Mouse (Mus musculus) heart, embryonic 14.5 days (tissue): ENCODE results near the gene Vps11. TPM values are rescaled to one million over a fixed set of nuclear protein-coding genes. Genes with fewer than 3 reads are reported as not detected.
"Not testable (repeated sequence)": the region's sequence is repeated elsewhere in the genome, so short reads cannot be mapped to it uniquely, and the experiment has no call there.

Experiments used
- ATAC-seq: fragments of 200-750 bp; cut with Nextera tagmentation; 2 replicates; pipeline ENCODE4 v1.8.0; 2017; ENCODE audit warnings: low read depth, moderate TSS enrichment; ENCODE audit not compliant: insufficient number of reproducible peaks, insufficient read depth, low FRiP score
- H3K27ac ChIP-seq, 2 experiments: fragments of 200-500 bp in 1 of 2; fragments of 300-500 bp in 1 of 2; sonication (generic) in 1 of 2; replicated peaks in 1 of 2; 2 replicates each; pipeline ENCODE4 v1.5.1; 2012 to 2014; ENCODE audit warnings: low read depth in 2 of 2, low read length in 2 of 2, control low read depth in 1 of 2, mild to moderate bottlenecking in 1 of 2, mixed read lengths in 1 of 2; ENCODE audit not compliant: control insufficient read depth in 1 of 2, insufficient read depth in 1 of 2
- H3K27me3 ChIP-seq: fragments of 300-500 bp; sonication (generic); 2 replicates; pipeline ENCODE4 v1.6.1; 2014; ENCODE audit warnings: mild to moderate bottlenecking, low read length, control low read depth; ENCODE audit not compliant: control insufficient read depth, insufficient read depth
- H3K36me3 ChIP-seq: fragments of 300-500 bp; sonication (generic); 2 replicates; pipeline ENCODE4 v1.6.1; 2014; ENCODE audit warnings: mild to moderate bottlenecking, control low read depth, low read length, mixed read lengths; ENCODE audit not compliant: control insufficient read depth, insufficient read depth
- H3K4me1 ChIP-seq, 2 experiments: fragments of 200-500 bp in 1 of 2; fragments of 300-500 bp in 1 of 2; sonication (generic) in 1 of 2; 2 replicates each; pipeline ENCODE4 v1.6.1; 2012 to 2014; ENCODE audit warnings: low read length in 2 of 2, control low read depth in 1 of 2, mixed read lengths in 1 of 2; ENCODE audit not compliant: control insufficient read depth in 2 of 2, insufficient read depth in 2 of 2
- H3K4me2 ChIP-seq: fragments of 300-500 bp; sonication (generic); 2 replicates; pipeline ENCODE4 v1.6.1; 2014; ENCODE audit warnings: mild to moderate bottlenecking, low read length
- H3K4me3 ChIP-seq, 2 experiments: fragments of 200-500 bp in 1 of 2; fragments of 300-500 bp in 1 of 2; sonication (generic) in 1 of 2; 2 replicates each; pipeline ENCODE4 v1.5.1; 2012 to 2014; ENCODE audit warnings: low read length in 2 of 2, mild to moderate bottlenecking in 2 of 2, control low read depth in 1 of 2, low read depth in 1 of 2, moderate library complexity in 1 of 2; ENCODE audit not compliant: control insufficient read depth in 1 of 2, insufficient read depth in 1 of 2
- H3K9ac ChIP-seq: fragments of 300-500 bp; sonication (generic); 2 replicates; pipeline ENCODE4 v1.6.1; 2014; ENCODE audit warnings: mild to moderate bottlenecking, low read length
- H3K9me3 ChIP-seq: fragments of 300-500 bp; sonication (generic); 2 replicates; pipeline ENCODE4 v1.6.1; 2016; ENCODE audit warnings: low read length, control low read depth; ENCODE audit not compliant: control insufficient read depth
- WGBS: fragments of 180-500 bp; shearing (Covaris S2); extraction: QIAGEN DNeasy Blood & Tissue Kit; methylation state at CpG from one replicate; pipeline ENCODE4 v1.1.7; 2014; 5-methylcytosine and 5-hydroxymethylcytosine counted together
- polyA plus RNA-seq: library from polyadenylated mRNA; unstranded; fragments of >200 nt; fragmentation: Nextera tagmentation; extraction: Ambion mirVana; gene quantifications from 2 replicates; pipeline ENCODE4 v1.2.1, GENCODE M21; 2014

The Vps11 gene
- polyA plus RNA-seq, 1 experiment from 2014 or later, result 17.8 TPM

DNA sequence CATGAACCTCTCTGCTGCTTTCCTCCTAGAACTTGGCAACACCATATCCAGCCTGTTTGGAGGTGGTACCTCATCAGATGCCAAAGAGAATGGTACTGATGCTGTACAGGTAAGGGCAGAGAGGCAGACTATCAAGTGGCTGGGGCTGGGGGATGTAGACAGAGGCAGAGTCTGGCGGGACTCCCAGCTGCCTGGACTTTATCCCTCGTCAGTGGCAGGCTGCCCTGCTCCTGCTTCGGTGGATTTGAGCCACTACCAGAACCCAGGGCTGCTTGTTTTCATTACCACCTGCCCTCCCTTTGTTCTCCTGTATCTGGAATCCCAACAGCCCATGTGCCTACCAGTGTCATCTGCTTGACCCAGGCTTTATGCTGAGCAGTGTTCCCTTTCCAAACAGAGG lies 25.8 kb upstream of the Vps11 start:
- Histone ChIP-seq H3K4me1 (no peaks in the 10 kb centered on the region), H3K27ac (no peak overlapping the region), H3K4me2 (no peak overlapping the region), H3K9ac (no peak overlapping the region), H3K4me3 (no peak overlapping the region), H3K36me3 (peaks cover 95% of the 10 kb centered on the region), H3K9me3 (no peaks in the 10 kb centered on the region), H3K27me3 (no peaks in the 10 kb centered on the region)
- WGBS, result 58% methylated on average over 3 of the region's 3 CpGs
- no peak for ATAC-seq

GRCm38 (mm10) chr9:44384596-44384995 lies 23.1 kb upstream of the Vps11 start:
- Histone ChIP-seq H3K27me3 (no peaks in the 10 kb centered on the region), H3K4me3 (no peak overlapping the region), H3K9me3 (no peaks in the 10 kb centered on the region), H3K4me1 (peaks cover 8 to 11% of the 10 kb centered on the region in 2 experiments; a peak in 3 of 4 replicates), H3K27ac (no peak overlapping the region), H3K36me3 (peaks cover 90% of the 10 kb centered on the region), H3K9ac (no peak overlapping the region), H3K4me2 (no peak overlapping the region)
- no peak for ATAC-seq
- 90% methylated on average over 13 of the region's 13 CpGs for WGBS

- Histone ChIP-seq H3K9ac (peak overlapping the region; percentile 92), H3K4me2 (peak overlapping the region; percentile 75), H3K4me1 (peaks cover 10 to 20% of the 10 kb centered on the region in 2 experiments; a peak in 3 of 4 replicates), H3K27me3 (no peaks in the 10 kb centered on the region), H3K9me3 (no peaks in the 10 kb centered on the region), H3K4me3 (peak overlapping the region; percentile 74 to 76), H3K36me3 (peaks cover 42% of the 10 kb centered on the region), H3K27ac (peak overlapping the region; percentile 71 to 80)
- ATAC-seq, result no peak
- WGBS, result 6% methylated on average over 15 of the region's 15 CpGs
Measured at GRCm38 (mm10) chr9:44379862-44380261, 18.4 kb upstream of the Vps11 start.

DNA sequence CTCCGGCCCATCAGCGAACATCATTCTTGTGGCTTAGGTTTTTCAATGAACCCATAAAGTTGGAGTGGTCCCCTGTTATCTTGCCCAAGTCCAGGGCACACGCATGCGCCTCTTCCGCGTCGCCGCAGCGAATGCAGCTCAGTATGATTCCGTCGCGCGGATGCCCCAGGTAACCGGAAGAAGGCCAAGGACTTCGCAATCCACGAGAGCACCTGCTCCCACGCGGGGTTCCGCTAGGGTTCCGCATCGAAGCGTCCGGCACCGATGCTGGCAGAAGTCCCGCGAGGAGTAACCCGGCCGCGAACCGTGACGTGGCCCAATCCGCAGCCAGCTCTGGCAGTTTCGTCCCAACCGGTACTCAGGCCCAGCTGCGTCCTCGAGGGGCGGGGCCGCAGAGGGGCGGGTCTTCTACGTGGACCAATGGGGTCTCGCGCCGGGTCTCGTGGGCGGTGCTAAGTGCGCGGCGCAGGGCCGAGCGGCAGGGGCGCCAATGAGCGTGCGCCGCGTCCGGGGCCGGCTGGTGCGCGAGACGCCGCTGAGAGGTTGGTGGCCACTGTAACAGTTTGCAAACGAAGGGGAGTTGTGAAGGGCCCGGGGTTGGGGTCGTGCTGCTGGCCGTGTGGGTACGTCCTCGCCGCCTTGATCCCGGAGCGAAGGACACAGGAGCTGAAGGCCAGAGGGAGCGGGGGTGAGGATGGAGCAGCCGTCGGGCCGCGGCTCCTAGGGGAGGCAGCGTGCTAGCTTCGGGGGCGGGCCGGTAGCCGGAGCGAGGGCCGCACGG lies 17.8 kb upstream of the Vps11 start, which contains the start of gene Hyou1:
Hyou1 (plus strand) TSS at position 437 of the 781 bp plus-strand sequence.
- Histone ChIP-seq H3K9ac (peak within 1 kb of the TSS; percentile 92), H3K27ac (peak within 1 kb of the TSS; percentile 80 to 82), H3K36me3 (peaks cover 36% of the 10 kb centered on the region), H3K4me1 (peaks cover 10 to 20% of the 10 kb centered on the region in 2 experiments; a peak in 3 of 4 replicates), H3K9me3 (no peaks in the 10 kb centered on the region), H3K27me3 (no peaks in the 10 kb centered on the region), H3K4me2 (peak within 1 kb of the TSS; percentile 85), H3K4me3 (peak within 1 kb of the TSS; percentile 76 to 86)
- WGBS, result under 1% methylated on average over 83 of the region's 83 CpGs
- ATAC-seq, result peak; percentile 98

- Histone ChIP-seq H3K27me3 (no peaks in the 10 kb centered on the region), H3K27ac (peak overlapping the region in 1 of 2 experiments; percentile 72; a peak in 2 of 4 replicates), H3K4me2 (peak overlapping the region; percentile 85), H3K9ac (peak overlapping the region; percentile 83), H3K4me3 (peak overlapping the region; percentile 76 to 86; a peak in 3 of 4 replicates), H3K36me3 (peaks cover 26% of the 10 kb centered on the region), H3K9me3 (no peaks in the 10 kb centered on the region), H3K4me1 (peaks cover 10 to 20% of the 10 kb centered on the region in 2 experiments; a peak in 3 of 4 replicates)
- WGBS, result 81% methylated on average over 5 of the region's 5 CpGs
- no peak for ATAC-seq
Measured at GRCm38 (mm10) chr9:44378153-44378730, 16.8 kb upstream of the Vps11 start.

DNA sequence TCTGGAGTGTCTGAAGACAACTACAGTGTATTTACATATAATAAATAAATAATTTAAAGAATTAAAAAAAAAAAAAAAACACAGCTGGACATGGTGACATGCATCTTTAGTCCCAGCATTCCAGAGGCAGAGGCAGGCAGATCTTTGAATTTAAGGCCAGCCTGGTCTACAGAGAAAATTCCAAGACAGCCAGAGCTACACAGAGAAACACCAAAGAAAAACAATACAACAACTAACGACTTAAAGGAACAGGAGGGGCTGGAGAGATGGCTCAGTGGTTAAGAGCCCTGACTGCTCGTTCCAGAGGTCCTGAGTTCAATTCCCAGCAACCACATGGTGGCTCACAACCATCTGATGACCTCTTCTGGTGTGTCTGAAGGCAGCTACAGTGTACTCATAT lies 15.9 kb upstream of the Vps11 start:
- 80% methylated on average over 2 of the region's 2 CpGs for WGBS
- H3K27me3 ChIP-seq, H3K4me2 ChIP-seq, H3K27ac ChIP-seq, ATAC-seq, H3K4me3 ChIP-seq, H3K9me3 ChIP-seq, H3K9ac ChIP-seq: not testable (repeated sequence)
- peaks cover 17% of the 10 kb centered on the region for H3K36me3 ChIP-seq
- peaks cover 10 to 20% of the 10 kb centered on the region in 2 experiments; a peak in 3 of 4 replicates for H3K4me1 ChIP-seq

- Histone ChIP-seq H3K4me1 (peaks cover 10 to 20% of the 10 kb centered on the region in 2 experiments; a peak in 3 of 4 replicates), H3K4me3 (no peak overlapping the region), H3K4me2 (no peak overlapping the region), H3K9me3 (no peaks in the 10 kb centered on the region), H3K27me3 (no peaks in the 10 kb centered on the region), H3K36me3 (peaks cover 5% of the 10 kb centered on the region), H3K27ac (no peak overlapping the region), H3K9ac (no peak overlapping the region)
- WGBS, result 77% methylated on average over 6 of the region's 6 CpGs
- ATAC-seq, result no peak
Measured at GRCm38 (mm10) chr9:44376141-44376540, 14.7 kb upstream of the Vps11 start.
